Mouse (Mus musculus) yolk sac, embryonic 10.5 days (tissue): ENCODE data around the gene Stx3.

ENCODE experiments used
- DNase-seq: peaks from one replicate; pipeline ENCODE4 v3.0.0-alpha.2; 2017; ENCODE audit warnings: low spot score

Gene Stx3

GRCm38 (mm10) chr19:11725915-11726314 is 93.3 kb downstream of the Stx3 start:
- DNase-seq, result no peak
